In genomic region chr19:29518409-29518808, GRCm38 (mm10) we compare ENCODE assay signal across 13 mouse cellular contexts.
"Had no signal": no experiment of that assay in that cellular context is flagged by ENCODE, and none has a peak within 500 bp of the region (broad histone marks: within the 10 kb centered on the region; RNA-seq: fewer than 3 reads in every experiment).

No protein-coding gene starts in this region.

- H3K27me3 ChIP-seq: limb, embryonic 12.5 days; neural tube, embryonic 12.5 days had no signal

- H3K4me3 ChIP-seq: limb, embryonic 12.5 days; neural tube, embryonic 12.5 days had no signal

- H3K9me3 ChIP-seq: neural tube, embryonic 12.5 days had no signal

- H3K4me2 ChIP-seq: limb, embryonic 12.5 days; neural tube, embryonic 12.5 days had no signal

- H3K27ac ChIP-seq: kidney, postnatal 0 days; limb, embryonic 12.5 days; liver, embryonic 14.5 days; neural tube, embryonic 12.5 days had no signal

- H3K36me3 ChIP-seq: neural tube, embryonic 12.5 days had no signal

- H3K9ac ChIP-seq: limb, embryonic 12.5 days; liver, embryonic 14.5 days; neural tube, embryonic 12.5 days had no signal

- DNase-seq: kidney, postnatal 36 days; layer of hippocampus, adult 9-11 months; layer of hippocampus, postnatal 36 days; lung, adult 18-20 months; midbrain, embryonic 14.5 days; right cerebral cortex, postnatal 4 days; spleen, adult 18-20 months; thymus, adult 18-20 months; thymus, postnatal 25 days had no signal
